Mouse (Mus musculus) thymus, postnatal 25 days (tissue): ENCODE measurements at regions not wholly inside any gene's neighbourhood (a gene's known extent, or its start where the extent isn't known, plus 50 kb on each side); places are given as distances from the start of the nearest gene placed in this dataset.
"Not testable (repeated sequence)": the region's sequence is repeated elsewhere in the genome, so short reads cannot be mapped to it uniquely, and the experiment has no call there.

ENCODE experiments used
- DNase-seq: peaks from one replicate; pipeline ENCODE4 v3.0.0; 2022

- DNase-seq, result no peak
Observed at GRCm38 (mm10) chr15:25237665-25238664, 175.6 kb downstream of the Basp1 start.

GRCm38 (mm10) chr15:25236191-25236723, 177.3 kb downstream of the Basp1 start:
- DNase-seq, result no peak

- DNase-seq, result no peak
Observed at GRCm38 (mm10) chr15:25234064-25234700, 179.4 kb downstream of the Basp1 start.

- no peak for DNase-seq
Observed at GRCm38 (mm10) chr15:25230213-25230612, 183.4 kb downstream of the Basp1 start.

GRCm38 (mm10) chr15:25229807-25230206, 183.8 kb downstream of the Basp1 start:
- DNase-seq, result no peak

GRCm38 (mm10) chr15:25227496-25227895, 186.1 kb downstream of the Basp1 start:
- DNase-seq, result no peak

- no peak for DNase-seq
Observed at GRCm38 (mm10) chr15:25225936-25226335, 187.6 kb downstream of the Basp1 start.

- no peak for DNase-seq
Observed at GRCm38 (mm10) chr15:25225431-25225830, 188.1 kb downstream of the Basp1 start.

- no peak for DNase-seq
Observed at GRCm38 (mm10) chr15:25221749-25222148, 191.8 kb downstream of the Basp1 start.

- no peak for DNase-seq
Observed at GRCm38 (mm10) chr15:25216375-25216774, 197.2 kb downstream of the Basp1 start.

GRCm38 (mm10) chr15:25202097-25202496, 211.5 kb downstream of the Basp1 start:
- DNase-seq, result no peak

- DNase-seq, result not testable (repeated sequence)
Observed at GRCm38 (mm10) chr15:25200249-25200648, 213.3 kb downstream of the Basp1 start.

- DNase-seq, result no peak
Observed at GRCm38 (mm10) chr15:25187881-25188326, 225.7 kb downstream of the Basp1 start.

- DNase-seq, result no peak
Observed at GRCm38 (mm10) chr15:25172755-25173154, 240.8 kb downstream of the Basp1 start.

GRCm38 (mm10) chr15:25146371-25146770, 267.2 kb downstream of the Basp1 start:
- DNase-seq, result no peak

GRCm38 (mm10) chr15:25144228-25144627, 269.3 kb downstream of the Basp1 start:
- peak; percentile 49 for DNase-seq

GRCm38 (mm10) chr15:25140389-25141181, 273.0 kb downstream of the Basp1 start:
- DNase-seq, result no peak

GRCm38 (mm10) chr15:25137091-25137490, 276.5 kb downstream of the Basp1 start:
- DNase-seq, result no peak

GRCm38 (mm10) chr15:25135471-25136262, 277.9 kb downstream of the Basp1 start:
- no peak for DNase-seq

GRCm38 (mm10) chr15:25130096-25130495, 283.5 kb downstream of the Basp1 start:
- DNase-seq, result no peak

GRCm38 (mm10) chr15:25129572-25129971, 284.0 kb downstream of the Basp1 start:
- DNase-seq, result no peak

- no peak for DNase-seq
Observed at GRCm38 (mm10) chr15:25120441-25120840, 293.1 kb downstream of the Basp1 start.
